Mouse (Mus musculus): ENCODE measurements around the gene Rpl9.

Rpl9 gene

GRCm38 (mm10) chr5:65390648-65391644 lies at the start of gene Rpl9, which contains the start of gene Lias:
Gene Rpl9, minus strand, starts transcription at chr5:65391444.
Gene Lias, plus strand, starts transcription at chr5:65391497.
- DNase-seq (ENCODE audit: extremely low spot score, low read depth, low spot score) = peak; percentile 95

- DNase-seq (ENCODE audit: extremely low spot score, low read depth, low spot score) = no peak
Measured at GRCm38 (mm10) chr5:65438041-65438440, 46.8 kb upstream of the Rpl9 start.

GRCm38 (mm10) chr5:65435806-65436561 lies 44.7 kb upstream of the Rpl9 start, which contains the start of gene Ugdh:
Gene Ugdh, minus strand, starts transcription at chr5:65435949.
- peak; percentile 86 for DNase-seq (ENCODE audit: extremely low spot score, low read depth, low spot score)

DNA sequence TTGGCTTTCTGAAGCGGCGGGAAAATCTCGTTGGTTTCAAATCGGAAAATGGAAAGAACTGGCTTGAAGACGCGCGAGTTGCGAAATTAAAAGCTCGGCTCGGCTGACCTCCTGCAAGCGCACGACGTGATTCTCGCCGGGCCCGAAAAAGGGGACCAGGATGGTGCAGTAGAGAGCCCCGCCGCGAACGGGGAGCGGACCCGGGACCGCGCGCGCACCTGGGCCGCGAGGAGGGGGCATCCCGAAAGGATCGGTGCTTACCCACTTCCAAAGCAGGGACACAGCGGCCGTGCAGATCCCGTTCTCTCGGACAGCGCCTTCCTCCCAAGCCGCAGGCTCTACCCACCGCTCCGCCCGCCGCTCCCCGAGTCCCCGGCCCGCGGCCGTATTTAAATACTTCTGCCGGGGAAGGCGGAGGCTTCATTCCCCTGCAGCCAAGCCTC lies 44.1 kb upstream of the Rpl9 start:
- no peak for DNase-seq (ENCODE audit: extremely low spot score, low read depth, low spot score)

DNA sequence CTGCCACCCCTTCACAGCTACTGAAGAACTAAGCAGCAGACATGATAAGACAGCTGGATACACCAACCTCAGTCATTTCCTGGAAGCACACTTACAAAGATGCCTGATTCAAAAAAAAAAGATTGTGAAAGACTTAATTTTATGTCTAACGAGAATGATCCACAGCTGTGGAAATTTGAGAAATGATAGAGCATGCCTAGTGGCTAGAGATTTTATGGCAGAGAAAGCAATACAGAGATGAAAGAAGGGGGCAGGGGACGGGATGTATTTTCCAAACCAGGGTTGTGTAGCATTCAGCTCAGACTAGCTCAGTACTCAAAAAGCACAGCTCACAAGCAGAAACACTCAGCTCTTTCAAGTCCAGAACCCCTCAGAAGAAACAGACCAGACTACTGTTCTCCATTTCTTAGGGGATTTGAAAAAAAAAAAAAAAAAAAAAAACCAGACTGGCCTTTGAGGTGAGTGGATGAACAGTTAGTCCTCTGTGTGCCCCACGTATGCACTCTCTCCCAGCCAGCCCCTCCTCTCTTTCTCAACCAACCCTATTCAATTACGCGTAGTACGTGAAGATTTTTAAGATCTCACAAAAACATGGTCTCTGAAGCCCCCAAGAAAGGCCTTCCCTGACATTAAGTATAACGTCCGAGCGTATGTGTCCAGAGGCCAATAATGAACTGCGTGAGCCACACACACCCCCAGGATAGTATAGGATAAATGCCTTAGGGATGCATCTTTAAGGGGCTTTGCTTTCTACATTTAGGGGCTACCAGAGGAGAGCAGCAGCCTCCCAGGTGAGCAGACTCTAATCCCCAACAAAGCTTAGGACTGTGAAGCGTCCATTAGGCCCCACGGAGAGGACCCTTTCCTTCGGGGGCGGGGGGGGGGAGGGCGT lies 43.5 kb upstream of the Rpl9 start:
- DNase-seq (ENCODE audit: extremely low spot score, low read depth, low spot score) = no peak

- DNase-seq (ENCODE audit: extremely low spot score, low read depth, low spot score) = no peak
Measured at GRCm38 (mm10) chr5:65429441-65429840, 38.2 kb upstream of the Rpl9 start.

DNA sequence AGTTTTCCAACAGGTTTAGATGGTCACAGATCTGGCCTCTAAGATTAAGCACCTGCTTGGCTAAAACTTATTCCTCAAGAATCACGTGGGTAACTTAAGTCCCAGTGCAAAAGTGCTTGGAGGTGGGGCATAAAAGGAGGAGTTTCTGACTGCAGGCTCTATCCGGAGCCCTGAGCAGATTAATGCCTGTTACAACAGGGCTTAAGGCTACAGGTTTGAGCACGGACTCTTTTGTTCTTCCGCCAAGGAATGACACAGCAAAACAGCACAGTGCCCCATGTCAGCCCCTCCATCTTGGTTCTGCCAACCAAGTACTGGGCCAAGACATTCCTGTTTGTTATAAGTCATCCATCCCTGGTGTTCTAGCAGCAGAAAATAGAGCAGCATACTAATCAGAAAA lies 37.1 kb upstream of the Rpl9 start:
- no peak for DNase-seq (ENCODE audit: extremely low spot score, low read depth, low spot score)

- no peak for DNase-seq (ENCODE audit: extremely low spot score, low read depth, low spot score)
Measured at GRCm38 (mm10) chr5:65425251-65425650, 34.0 kb upstream of the Rpl9 start.

- no peak for DNase-seq (ENCODE audit: extremely low spot score, low read depth, low spot score)
Measured at GRCm38 (mm10) chr5:65424215-65424614, 33.0 kb upstream of the Rpl9 start.

DNA sequence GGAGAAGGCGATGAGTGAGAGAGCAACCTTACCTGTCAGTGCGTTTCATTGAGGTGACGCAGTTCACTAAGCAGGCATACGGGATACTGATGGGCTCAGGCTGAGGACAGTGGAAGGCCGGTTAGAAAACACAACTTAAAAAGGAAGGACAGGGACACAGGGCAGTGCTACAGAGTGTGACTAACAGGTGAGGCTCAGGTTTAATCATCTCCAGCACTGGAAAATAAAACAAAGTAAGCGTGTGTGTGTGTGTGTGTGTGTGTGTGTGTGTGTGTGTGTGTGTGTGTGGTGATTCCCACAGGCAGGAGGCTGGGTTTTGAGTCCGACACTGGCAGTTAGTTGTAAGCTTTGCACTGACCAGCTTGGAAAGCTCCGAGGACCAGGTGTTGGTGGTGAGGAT lies 31.6 kb upstream of the Rpl9 start:
- DNase-seq (ENCODE audit: extremely low spot score, low read depth, low spot score) = no peak

DNA sequence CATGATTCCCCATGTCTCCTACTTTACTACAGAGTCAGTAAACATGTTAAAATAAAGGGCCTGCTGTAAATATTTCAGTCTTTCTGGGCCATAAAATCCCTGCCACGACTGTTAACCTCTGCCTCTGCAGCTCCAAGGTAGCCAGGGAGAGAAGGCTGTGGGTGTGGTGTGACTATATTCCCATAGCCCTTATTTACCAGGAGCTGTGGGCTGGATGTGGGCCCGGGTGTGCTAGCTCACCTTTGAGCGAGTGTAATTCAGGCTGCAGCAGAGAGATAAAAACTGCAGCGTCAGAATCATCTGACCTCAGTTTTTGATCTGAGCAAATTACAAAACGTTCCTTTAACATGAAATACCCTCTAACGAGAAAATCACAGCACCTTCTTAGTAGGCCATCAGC lies 29.6 kb upstream of the Rpl9 start:
- DNase-seq (ENCODE audit: extremely low spot score, low read depth, low spot score) = no peak

GRCm38 (mm10) chr5:65419136-65419535 lies 27.9 kb upstream of the Rpl9 start:
- DNase-seq (ENCODE audit: extremely low spot score, low read depth, low spot score) = no peak

DNA sequence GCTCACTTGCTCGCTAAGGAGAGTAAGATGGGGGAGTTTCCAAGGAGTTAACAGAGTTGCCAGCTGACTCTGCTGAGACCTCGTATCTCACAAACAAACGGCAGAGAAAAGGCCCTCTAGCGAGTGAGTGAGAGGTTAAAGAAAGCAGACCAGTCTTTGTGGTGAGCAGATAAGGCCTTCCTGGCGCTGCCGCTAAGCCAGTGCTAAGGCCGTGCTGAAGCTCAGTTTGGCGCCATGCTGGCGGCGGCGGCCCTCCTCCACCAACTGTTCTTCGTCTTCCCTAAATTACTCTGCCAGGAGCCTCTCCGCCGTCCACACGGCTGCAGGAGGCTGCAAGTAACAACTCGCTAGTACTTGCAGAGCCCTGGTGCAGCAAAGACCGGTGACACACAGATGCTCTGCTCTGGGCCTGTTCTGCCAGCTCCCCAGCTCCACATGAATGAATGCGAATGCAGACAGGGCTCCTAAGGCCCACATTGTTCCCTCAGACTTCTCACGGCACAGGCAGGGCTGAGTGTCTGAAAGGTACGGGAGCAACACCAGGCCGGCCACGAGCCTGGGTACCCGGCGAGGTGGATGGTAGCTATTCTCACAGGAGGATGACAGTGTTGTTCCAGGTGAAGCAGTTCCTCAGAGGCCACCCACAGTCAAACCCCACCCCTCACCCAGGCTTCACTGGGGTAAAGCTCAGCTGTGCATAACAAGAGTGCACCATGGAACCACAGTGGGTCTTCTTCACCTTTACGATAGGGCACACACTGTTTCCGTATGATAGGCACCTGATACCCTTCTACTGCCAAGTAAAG lies 24.6 kb upstream of the Rpl9 start:
- no peak for DNase-seq (ENCODE audit: extremely low spot score, low read depth, low spot score)

GRCm38 (mm10) chr5:65407989-65408388 lies 16.7 kb upstream of the Rpl9 start:
- no peak for DNase-seq (ENCODE audit: extremely low spot score, low read depth, low spot score)

GRCm38 (mm10) chr5:65401251-65401994 lies 10.2 kb upstream of the Rpl9 start:
- DNase-seq (ENCODE audit: extremely low spot score, low read depth, low spot score) = peak; percentile 49

- no peak for DNase-seq (ENCODE audit: extremely low spot score, low read depth, low spot score)
Measured at GRCm38 (mm10) chr5:65394425-65394824, 3.2 kb upstream of the Rpl9 start.

DNA sequence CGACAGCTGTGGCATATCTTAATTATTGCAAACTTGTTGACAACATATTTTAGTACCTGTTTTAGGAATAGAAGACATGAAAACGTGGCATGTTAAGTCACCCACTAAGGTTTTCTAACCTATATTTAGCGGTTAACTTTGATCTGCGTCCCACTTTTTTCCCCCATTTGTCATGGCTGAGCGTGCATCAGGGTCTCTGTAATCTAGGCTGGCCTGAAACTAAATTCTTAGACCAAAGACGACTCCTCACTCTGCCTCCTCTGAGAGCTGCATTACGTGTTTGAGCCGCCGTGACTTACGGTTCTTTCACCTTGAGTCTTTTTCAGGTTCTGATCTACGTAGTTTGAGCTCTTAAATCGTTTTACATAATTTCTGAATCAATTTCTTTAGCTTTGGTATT lies 509 bp upstream of the Rpl9 start:
- no peak for DNase-seq (ENCODE audit: extremely low spot score, low read depth, low spot score)

GRCm38 (mm10) chr5:65387008-65387867 lies 4.0 kb downstream of the Rpl9 start:
- DNase-seq (ENCODE audit: extremely low spot score, low read depth, low spot score) = no peak
